Mouse (Mus musculus) stomach, postnatal 0 days (tissue): ENCODE results near the gene Naglu.

Experiments used
- CTCF ChIP-seq: IDR thresholded peaks from 2 replicates; pipeline ENCODE4 v1.5.1; 2016; ENCODE audit warnings: antibody characterized with exemption, low read depth, mild to moderate bottlenecking, moderate library complexity
- EP300 ChIP-seq: optimal IDR thresholded peaks from 2 replicates; pipeline ENCODE3; 2016; ENCODE audit warnings: antibody characterized with exemption

GRCm38 (mm10) chr11:101061049-101061448 lies 8.8 kb upstream of the Naglu start:
- TF ChIP-seq CTCF (no peak; the same call in 1 of the 2 replicates), EP300 (no peak)
